Mouse (Mus musculus) ES-E14 (cell line): ENCODE results near the gene Nacc2.

ENCODE experiments used
- CHD2 ChIP-seq: IDR thresholded peaks from 2 replicates; pipeline ENCODE4 v1.6.1; 2014; ENCODE audit warnings: mild to moderate bottlenecking, low read depth, low read length, inconsistent platforms
- MAFK ChIP-seq: IDR thresholded peaks from 2 replicates; pipeline ENCODE4 v1.6.1; 2014; ENCODE audit warnings: mild to moderate bottlenecking, low read depth, low read length, inconsistent platforms; ENCODE audit not compliant: insufficient read depth
- ZC3H11A ChIP-seq: IDR thresholded peaks from 2 replicates; pipeline ENCODE4 v1.6.1; 2012; ENCODE audit warnings: low read depth, mild to moderate bottlenecking, inconsistent platforms, low read length, borderline replicate concordance
- ZNF384 ChIP-seq: IDR thresholded peaks from 2 replicates; pipeline ENCODE4 v1.6.1; 2012; ENCODE audit warnings: low read depth, low read length, inconsistent platforms

DNA sequence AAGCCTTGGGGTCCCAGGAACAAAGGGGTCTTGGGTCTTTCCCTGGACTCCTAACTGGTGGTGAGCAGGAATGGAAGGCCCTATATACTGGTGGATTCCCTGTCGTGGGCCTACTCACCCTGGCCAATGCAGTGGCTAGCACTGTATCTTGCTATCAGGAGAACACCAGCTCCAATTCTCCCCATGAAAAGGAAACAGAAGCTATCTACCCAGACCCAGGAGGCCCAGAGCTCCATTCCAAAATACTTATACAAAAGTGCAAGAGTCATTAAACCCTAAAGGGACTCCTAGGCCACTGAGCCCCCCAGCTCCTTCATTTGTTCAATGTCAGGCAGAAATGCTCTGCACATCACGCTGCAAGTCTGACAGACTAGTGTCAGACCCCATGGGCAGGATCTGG is 34.0 kb downstream of the Nacc2 start:
- no peak for TF ChIP-seq ZC3H11A
- no peak for TF ChIP-seq MAFK
- no peak for TF ChIP-seq CHD2
- no peak for TF ChIP-seq ZNF384
